Mouse (Mus musculus) forebrain, embryonic 14.5 days (tissue): ENCODE measurements at regions not wholly inside any gene's neighbourhood (a gene's known extent, or its start where the extent isn't known, plus 50 kb on each side); places are given as distances from the start of the nearest gene placed in this dataset.
"Not testable (repeated sequence)": the region's sequence is repeated elsewhere in the genome, so short reads cannot be mapped to it uniquely, and the experiment has no call there.

ENCODE experiments used
- ATAC-seq: fragments of 200-750 bp; cut with Nextera tagmentation; 2 replicates; pipeline ENCODE4 v1.8.0; 2017; ENCODE audit warnings: mild to moderate bottlenecking, moderate library complexity
- DNase-seq: peaks from one replicate; pipeline ENCODE4 v3.0.0-alpha.2; 2015; ENCODE audit warnings: low spot score
- H3K27ac ChIP-seq: fragments of 300-500 bp; sonication (generic); 2 replicates; pipeline ENCODE4 v1.5.1; 2014; ENCODE audit warnings: low read depth, mild to moderate bottlenecking, control low read depth, low read length, moderate library complexity
- H3K27me3 ChIP-seq: fragments of 300-500 bp; sonication (generic); replicated peaks from 2 replicates; pipeline ENCODE4 v1.6.1; 2014; ENCODE audit warnings: low read length, control low read depth, mixed read lengths; ENCODE audit not compliant: control insufficient read depth, insufficient read depth
- H3K36me3 ChIP-seq: fragments of 300-500 bp; sonication (generic); 2 replicates; pipeline ENCODE4 v1.6.1; 2014; ENCODE audit warnings: low read length, control low read depth; ENCODE audit not compliant: control insufficient read depth, insufficient read depth
- H3K4me1 ChIP-seq: fragments of 300-500 bp; sonication (generic); 2 replicates; pipeline ENCODE4 v1.6.1; 2014; ENCODE audit warnings: antibody characterized with exemption, low read length, control low read depth; ENCODE audit not compliant: control insufficient read depth, insufficient read depth
- H3K4me2 ChIP-seq: fragments of 300-500 bp; sonication (generic); 2 replicates; pipeline ENCODE4 v1.6.1; 2014; ENCODE audit warnings: mild to moderate bottlenecking, control low read depth, low read length
- H3K4me3 ChIP-seq: fragments of 300-500 bp; sonication (generic); 2 replicates; pipeline ENCODE4 v1.5.1; 2014; ENCODE audit warnings: low read depth, low read length, control low read depth
- H3K9ac ChIP-seq: fragments of 300-500 bp; sonication (generic); 2 replicates; pipeline ENCODE4 v1.6.1; 2014; ENCODE audit warnings: mild to moderate bottlenecking, low read length, control low read depth, moderate library complexity
- H3K9me3 ChIP-seq: fragments of 300-500 bp; sonication (generic); replicated peaks from 2 replicates; pipeline ENCODE4 v1.6.1; 2016; ENCODE audit warnings: low read length, control low read depth, mixed read lengths; ENCODE audit not compliant: control insufficient read depth
- WGBS: fragments of 180-500 bp; shearing (Covaris S2); extraction: QIAGEN DNeasy Blood & Tissue Kit; methylation state at CpG from one replicate; pipeline ENCODE4 v1.1.7; 2014; 5-methylcytosine and 5-hydroxymethylcytosine counted together

DNA sequence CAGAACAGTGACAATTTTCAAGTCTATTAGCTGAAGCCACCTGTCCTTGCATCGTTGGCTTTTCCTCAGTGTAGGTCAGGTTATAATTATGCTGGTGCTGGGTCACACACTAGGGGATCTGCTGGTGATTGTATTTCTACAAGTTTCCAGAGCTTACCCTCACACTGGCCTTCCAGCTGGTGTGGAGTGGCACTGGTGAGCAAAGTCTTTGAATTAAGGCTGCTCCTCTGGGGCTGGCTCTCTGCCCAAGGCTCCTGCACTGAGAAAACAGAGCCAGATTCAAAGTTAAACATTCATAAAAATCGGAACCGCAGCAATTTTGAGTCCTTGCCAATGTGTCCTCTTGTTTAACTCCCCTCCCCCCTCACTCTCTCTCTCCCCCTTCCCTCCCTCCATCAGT is 75.7 kb upstream of the Creb5 start:
- ATAC-seq = no peak
- Histone ChIP-seq H3K36me3 (no peaks in the 10 kb centered on the region), H3K9me3 (no peaks in the 10 kb centered on the region), H3K4me2 (no peak overlapping the region), H3K27me3 (no peaks in the 10 kb centered on the region), H3K27ac (no peak overlapping the region), H3K9ac (no peak overlapping the region), H3K4me3 (no peak overlapping the region), H3K4me1 (peaks cover 12% of the 10 kb centered on the region; the same call in 1 of the 2 replicates)
- DNase-seq = peak; percentile 72
- WGBS = 24% methylated on average over 3 of the region's 3 CpGs

- Histone ChIP-seq H3K36me3 (no peaks in the 10 kb centered on the region), H3K4me1 (peaks cover 12% of the 10 kb centered on the region; the same call in 1 of the 2 replicates), H3K4me2 (no peak overlapping the region), H3K9ac (no peak overlapping the region), H3K27me3 (no peaks in the 10 kb centered on the region), H3K27ac (no peak overlapping the region), H3K4me3 (no peak overlapping the region), H3K9me3 (no peaks in the 10 kb centered on the region)
- ATAC-seq (no peak), DNase-seq (no peak)
- WGBS = 76% methylated on average over 6 of the region's 6 CpGs
These were observed 77.7 kb upstream of the Creb5 start for GRCm38 (mm10) chr6:53209398-53209797.

DNA sequence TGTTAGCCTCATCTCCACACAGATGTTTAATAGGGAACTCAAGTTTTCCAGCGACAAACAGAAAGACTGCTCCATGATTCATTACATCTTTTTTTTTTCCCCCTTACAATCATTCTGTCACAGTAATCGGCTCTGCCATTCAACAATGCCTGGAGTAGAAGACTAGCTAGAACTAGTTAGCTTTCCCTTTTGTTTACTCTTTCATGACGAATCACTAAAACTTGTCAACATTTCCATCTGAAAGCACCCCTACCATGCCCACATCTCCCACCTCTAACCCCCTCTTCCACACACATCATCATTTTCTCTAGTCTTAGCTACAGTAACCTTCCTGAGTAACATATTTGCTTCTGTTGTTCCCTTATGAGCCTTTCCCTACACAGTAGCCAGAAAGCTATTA is 78.6 kb upstream of the Creb5 start:
- no peaks in the 10 kb centered on the region for H3K27me3 ChIP-seq
- no peak for DNase-seq
- no peak overlapping the region for H3K4me2 ChIP-seq
- H3K4me1 ChIP-seq = peaks cover 12% of the 10 kb centered on the region; the same call in 1 of the 2 replicates
- no peak for ATAC-seq
- no peak overlapping the region for H3K9ac ChIP-seq
- no peaks in the 10 kb centered on the region for H3K36me3 ChIP-seq
- no peaks in the 10 kb centered on the region for H3K9me3 ChIP-seq
- no peak overlapping the region for H3K27ac ChIP-seq
- H3K4me3 ChIP-seq = no peak overlapping the region
- WGBS = 43% methylated on average over 3 of the region's 3 CpGs

GRCm38 (mm10) chr6:53207781-53208180 is 79.3 kb upstream of the Creb5 start:
- no peak overlapping the region for H3K27ac ChIP-seq
- no peak overlapping the region for H3K4me3 ChIP-seq
- no peaks in the 10 kb centered on the region for H3K27me3 ChIP-seq
- H3K4me1 ChIP-seq = peaks cover 12% of the 10 kb centered on the region; the same call in 1 of the 2 replicates
- no peak overlapping the region for H3K9ac ChIP-seq
- ATAC-seq (no peak), DNase-seq (no peak)
- 90% methylated on average over 5 of the region's 5 CpGs for whole genome bisulfite sequencing
- no peaks in the 10 kb centered on the region for H3K9me3 ChIP-seq
- no peaks in the 10 kb centered on the region for H3K36me3 ChIP-seq
- no peak overlapping the region for H3K4me2 ChIP-seq

- no peak overlapping the region for H3K9ac ChIP-seq
- H3K27ac ChIP-seq = no peak overlapping the region
- 71% methylated on average over 2 of the region's 2 CpGs for whole genome bisulfite sequencing
- no peaks in the 10 kb centered on the region for H3K9me3 ChIP-seq
- H3K36me3 ChIP-seq = no peaks in the 10 kb centered on the region
- H3K4me3 ChIP-seq = no peak overlapping the region
- no peak for DNase-seq
- H3K4me1 ChIP-seq = peaks cover 12% of the 10 kb centered on the region; the same call in 1 of the 2 replicates
- no peak overlapping the region for H3K4me2 ChIP-seq
- ATAC-seq = no peak
- no peaks in the 10 kb centered on the region for H3K27me3 ChIP-seq
These were observed 79.7 kb upstream of the Creb5 start for GRCm38 (mm10) chr6:53207361-53207760.

GRCm38 (mm10) chr6:53201281-53201956 is 85.7 kb upstream of the Creb5 start:
- Histone ChIP-seq H3K9ac (no peak overlapping the region), H3K36me3 (no peaks in the 10 kb centered on the region), H3K9me3 (no peaks in the 10 kb centered on the region), H3K27me3 (no peaks in the 10 kb centered on the region), H3K4me2 (no peak overlapping the region), H3K4me1 (peaks cover 10% of the 10 kb centered on the region), H3K27ac (no peak overlapping the region), H3K4me3 (no peak overlapping the region)
- peak; percentile 58 for DNase-seq
- no peak for ATAC-seq
- 23% methylated on average over 10 of the region's 10 CpGs for WGBS

- Histone ChIP-seq H3K4me1 (peaks cover 10% of the 10 kb centered on the region), H3K9me3 (no peaks in the 10 kb centered on the region), H3K4me2 (no peak overlapping the region), H3K27ac (no peak overlapping the region), H3K27me3 (no peaks in the 10 kb centered on the region), H3K9ac (no peak overlapping the region), H3K4me3 (no peak overlapping the region), H3K36me3 (no peaks in the 10 kb centered on the region)
- ATAC-seq (no peak), DNase-seq (peak; percentile 43)
- 68% methylated on average over 2 of the region's 2 CpGs for WGBS
These were observed 87.6 kb upstream of the Creb5 start for GRCm38 (mm10) chr6:53199474-53199873.

GRCm38 (mm10) chr6:53182131-53182530 is 104.9 kb upstream of the Creb5 start:
- not testable (repeated sequence) for H3K4me1 ChIP-seq, H3K9me3 ChIP-seq, H3K36me3 ChIP-seq, H3K4me2 ChIP-seq, H3K27me3 ChIP-seq, H3K9ac ChIP-seq, ATAC-seq, H3K27ac ChIP-seq, H3K4me3 ChIP-seq, DNase-seq
- WGBS = 95% methylated on average over 17 of the region's 17 CpGs

DNA sequence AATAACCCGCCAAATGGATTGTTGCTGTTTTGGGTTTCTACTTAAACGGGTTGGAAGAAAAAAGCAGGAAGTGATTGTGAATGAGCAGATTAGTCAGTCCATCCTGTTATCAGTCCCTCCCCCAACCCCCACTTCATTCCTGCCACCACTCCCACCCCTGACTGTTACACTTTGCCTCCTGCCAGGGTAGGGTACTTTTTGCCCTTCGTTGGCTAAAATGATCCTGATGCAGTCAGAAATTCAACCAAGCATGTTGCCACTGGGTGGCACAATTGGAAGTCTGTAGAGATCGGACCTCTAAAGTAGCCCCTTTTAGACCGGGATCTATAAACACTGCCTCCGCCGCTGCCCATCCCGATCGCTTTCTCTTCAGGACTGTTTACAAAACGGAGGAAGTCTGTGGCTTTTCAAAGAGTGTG is 96.0 kb upstream of the Jazf1 start:
- ATAC-seq (no peak), DNase-seq (peak; percentile 75)
- H3K9ac ChIP-seq = no peak overlapping the region
- peak overlapping the region; percentile 39 for H3K4me2 ChIP-seq
- no peaks in the 10 kb centered on the region for H3K4me1 ChIP-seq
- H3K27me3 ChIP-seq = no peaks in the 10 kb centered on the region
- H3K9me3 ChIP-seq = no peaks in the 10 kb centered on the region
- no peaks in the 10 kb centered on the region for H3K36me3 ChIP-seq
- 0 out of 2 replicates have a peak overlapping the region, but pooled peaks have one; percentile 6 for H3K4me3 ChIP-seq
- WGBS = 10% methylated on average over 10 of the region's 10 CpGs
- no peak overlapping the region for H3K27ac ChIP-seq
